Mouse (Mus musculus) heart, embryonic 15.5 days (tissue): ENCODE data around the gene Kdf1. TPM values are rescaled to one million over a fixed set of nuclear protein-coding genes. Genes with fewer than 3 reads are reported as not detected.

Experiments
- ATAC-seq: fragments of 200-750 bp; cut with Nextera tagmentation; replicated peaks from 2 replicates; pipeline ENCODE4 v1.8.0; 2017; ENCODE audit warnings: low read depth, moderate TSS enrichment; ENCODE audit not compliant: insufficient number of reproducible peaks, insufficient read depth, low FRiP score
- H3K27ac ChIP-seq: fragments of 300-500 bp; sonication (generic); 2 replicates; pipeline ENCODE4 v1.5.1; 2015; ENCODE audit warnings: mild to moderate bottlenecking, inconsistent platforms
- H3K27me3 ChIP-seq: fragments of 300-500 bp; sonication (generic); 2 replicates; pipeline ENCODE4 v1.6.1; 2015; ENCODE audit warnings: inconsistent platforms
- H3K36me3 ChIP-seq: fragments of 300-500 bp; sonication (generic); 2 replicates; pipeline ENCODE4 v1.6.1; 2015; ENCODE audit warnings: mild to moderate bottlenecking, inconsistent platforms
- H3K4me1 ChIP-seq: fragments of 300-500 bp; sonication (generic); replicated peaks from 2 replicates; pipeline ENCODE4 v1.6.1; 2015; ENCODE audit warnings: inconsistent platforms
- H3K4me2 ChIP-seq: fragments of 300-500 bp; sonication (generic); 2 replicates; pipeline ENCODE4 v1.6.1; 2015; ENCODE audit warnings: inconsistent platforms, mild to moderate bottlenecking, moderate library complexity
- H3K4me3 ChIP-seq: fragments of 300-500 bp; sonication (generic); 2 replicates; pipeline ENCODE4 v1.5.1; 2015; ENCODE audit warnings: mild to moderate bottlenecking, inconsistent platforms
- H3K9ac ChIP-seq: fragments of 300-500 bp; sonication (generic); 2 replicates; pipeline ENCODE4 v1.6.1; 2015; ENCODE audit warnings: mild to moderate bottlenecking, inconsistent platforms
- H3K9me3 ChIP-seq: fragments of 300-500 bp; sonication (generic); replicated peaks from 2 replicates; pipeline ENCODE4 v1.6.1; 2016; ENCODE audit warnings: inconsistent platforms
- WGBS: fragments of 180-500 bp; shearing (Covaris S2); methylation state at CpG from one replicate; pipeline ENCODE4 v1.1.7; 2015; ENCODE audit warnings: mixed read lengths; 5-methylcytosine and 5-hydroxymethylcytosine counted together
- polyA plus RNA-seq: library from polyadenylated mRNA; unstranded; fragments of >200 nt; fragmentation: Nextera tagmentation; extraction: Ambion mirVana; gene quantifications from 2 replicates; pipeline ENCODE4 v1.2.1, GENCODE M21; 2015

Gene Kdf1
- polyA plus RNA-seq, 1 experiment from 2014 or later: 0.84 TPM

- H3K9me3 ChIP-seq: no peaks in the 10 kb centered on the region
- H3K27me3 ChIP-seq: no peaks in the 10 kb centered on the region
- H3K4me1 ChIP-seq: no peaks in the 10 kb centered on the region
- H3K4me3 ChIP-seq: no peak overlapping the region
- ATAC-seq: no peak
- no peak overlapping the region for H3K27ac ChIP-seq
- WGBS: 64% methylated on average over 4 of the region's 4 CpGs
- no peak overlapping the region for H3K4me2 ChIP-seq
- H3K9ac ChIP-seq: no peak overlapping the region
- no peaks in the 10 kb centered on the region for H3K36me3 ChIP-seq
These were observed 41.1 kb downstream of the Kdf1 start for GRCm38 (mm10) chr4:133559846-133560245.

- 73% methylated on average over 4 of the region's 4 CpGs for WGBS
- H3K36me3 ChIP-seq: no peaks in the 10 kb centered on the region
- ATAC-seq: no peak
- no peaks in the 10 kb centered on the region for H3K4me1 ChIP-seq
- no peak overlapping the region for H3K4me3 ChIP-seq
- H3K9ac ChIP-seq: no peak overlapping the region
- H3K27ac ChIP-seq: no peak overlapping the region
- H3K9me3 ChIP-seq: no peaks in the 10 kb centered on the region
- no peak overlapping the region for H3K4me2 ChIP-seq
- H3K27me3 ChIP-seq: no peaks in the 10 kb centered on the region
These were observed 42.9 kb downstream of the Kdf1 start for GRCm38 (mm10) chr4:133561622-133562021.

GRCm38 (mm10) chr4:133563123-133563571 lies 44.4 kb downstream of the Kdf1 start:
- Histone ChIP-seq H3K9ac (no peak overlapping the region), H3K27ac (peak overlapping the region; percentile 73), H3K4me3 (no peak overlapping the region), H3K4me2 (no peak overlapping the region), H3K27me3 (no peaks in the 10 kb centered on the region), H3K9me3 (no peaks in the 10 kb centered on the region), H3K4me1 (no peaks in the 10 kb centered on the region), H3K36me3 (no peaks in the 10 kb centered on the region)
- WGBS: 64% methylated on average over 11 of the region's 11 CpGs
- no peak; the same call in 1 of the 2 replicates for ATAC-seq

- no peaks in the 10 kb centered on the region for H3K36me3 ChIP-seq
- ATAC-seq: no peak
- H3K9ac ChIP-seq: no peak overlapping the region
- no peaks in the 10 kb centered on the region for H3K9me3 ChIP-seq
- WGBS: 28% methylated on average over 8 of the region's 8 CpGs
- H3K4me1 ChIP-seq: no peaks in the 10 kb centered on the region
- H3K27ac ChIP-seq: no peak overlapping the region
- H3K4me2 ChIP-seq: no peak overlapping the region
- H3K27me3 ChIP-seq: no peaks in the 10 kb centered on the region
- no peak overlapping the region for H3K4me3 ChIP-seq
These were observed 48.5 kb downstream of the Kdf1 start for GRCm38 (mm10) chr4:133567251-133567650.

- no peaks in the 10 kb centered on the region for H3K9me3 ChIP-seq
- H3K4me3 ChIP-seq: no peak overlapping the region
- peaks cover 5% of the 10 kb centered on the region; the same call in 1 of the 2 replicates for H3K4me1 ChIP-seq
- no peak overlapping the region for H3K9ac ChIP-seq
- H3K4me2 ChIP-seq: no peak overlapping the region
- ATAC-seq: no peak
- WGBS: 76% methylated on average over 10 of the region's 10 CpGs
- H3K27me3 ChIP-seq: no peaks in the 10 kb centered on the region
- no peaks in the 10 kb centered on the region for H3K36me3 ChIP-seq
- H3K27ac ChIP-seq: no peak overlapping the region
These were observed 50.7 kb downstream of the Kdf1 start for GRCm38 (mm10) chr4:133569291-133570065.

- ATAC-seq: no peak
- no peak overlapping the region for H3K4me3 ChIP-seq
- H3K9me3 ChIP-seq: no peaks in the 10 kb centered on the region
- H3K4me2 ChIP-seq: no peak overlapping the region
- H3K4me1 ChIP-seq: peaks cover 6% of the 10 kb centered on the region
- no peaks in the 10 kb centered on the region for H3K36me3 ChIP-seq
- no peak overlapping the region for H3K27ac ChIP-seq
- no peak overlapping the region for H3K9ac ChIP-seq
- WGBS: 42% methylated on average over 10 of the region's 10 CpGs
- H3K27me3 ChIP-seq: no peaks in the 10 kb centered on the region
These were observed 51.3 kb downstream of the Kdf1 start for GRCm38 (mm10) chr4:133570066-133570466.

- WGBS: 6% methylated on average over 44 of the region's 44 CpGs
- Histone ChIP-seq H3K4me3 (peak within 1 kb of the TSS; percentile 97), H3K4me2 (peak within 1 kb of the TSS; percentile 97), H3K4me1 (peaks cover 12% of the 10 kb centered on the region), H3K27ac (peak within 1 kb of the TSS; percentile 76), H3K36me3 (peaks cover 10% of the 10 kb centered on the region; the same call in 1 of the 2 replicates), H3K9me3 (no peaks in the 10 kb centered on the region), H3K27me3 (no peaks in the 10 kb centered on the region), H3K9ac (peak within 1 kb of the TSS; percentile 88)
- peak; percentile 84 for ATAC-seq
These were observed 55.5 kb downstream of the Kdf1 start, which contains the start of gene Gpatch3 for GRCm38 (mm10) chr4:133574070-133574842. Gpatch3 (plus strand) TSS chr4:133574745.

GRCm38 (mm10) chr4:133574843-133575202 lies 56.1 kb downstream of the Kdf1 start:
- Histone ChIP-seq H3K27ac (0 out of 2 replicates have a peak overlapping the region, but pooled peaks have one; percentile 21), H3K9ac (peak overlapping the region; percentile 88), H3K27me3 (no peaks in the 10 kb centered on the region), H3K4me3 (peak overlapping the region; percentile 97), H3K9me3 (no peaks in the 10 kb centered on the region), H3K4me2 (peak overlapping the region; percentile 97), H3K4me1 (peaks cover 12% of the 10 kb centered on the region), H3K36me3 (peaks cover 13% of the 10 kb centered on the region; the same call in 1 of the 2 replicates)
- WGBS: 0% methylated on average over 41 of the region's 41 CpGs
- peak; percentile 40; the same call in 1 of the 2 replicates for ATAC-seq

GRCm38 (mm10) chr4:133577983-133578382 lies 59.2 kb downstream of the Kdf1 start:
- Histone ChIP-seq H3K4me3 (no peak overlapping the region), H3K4me2 (no peak overlapping the region), H3K27ac (no peak overlapping the region), H3K27me3 (no peaks in the 10 kb centered on the region), H3K9ac (no peak overlapping the region), H3K4me1 (peaks cover 12% of the 10 kb centered on the region), H3K9me3 (no peaks in the 10 kb centered on the region), H3K36me3 (peaks cover 21% of the 10 kb centered on the region)
- 78% methylated on average over 12 of the region's 12 CpGs for WGBS
- ATAC-seq: no peak
